Mouse (Mus musculus) heart, adult 18-20 months (tissue): ENCODE data around the gene Nrde2. TPM values are rescaled to one million over a fixed set of nuclear protein-coding genes. Genes with fewer than 3 reads are reported as not detected.

Experiments used
- DNase-seq, 2 experiments: peaks; one replicate each; pipeline ENCODE4 v3.0.0; 2021 to 2022; ENCODE audit warnings: mixed read lengths in 1 of 2
- total RNA-seq, 2 experiments: library from RNA; stranded (reverse); gene quantifications; 2 replicates each; pipeline ENCODE4 v1.2.3; 2021

The Nrde2 gene
- total RNA-seq, 2 experiments from 2014 or later: 7.8 to 8.2 TPM

- no peak for DNase-seq
Measured at GRCm38 (mm10) chr12:100178898-100179440, 19.5 kb upstream of the Nrde2 start.

GRCm38 (mm10) chr12:100176469-100177056 is 17.1 kb upstream of the Nrde2 start:
- no peak for DNase-seq

- no peak for DNase-seq
Measured at GRCm38 (mm10) chr12:100172481-100172880, 13.0 kb upstream of the Nrde2 start.

GRCm38 (mm10) chr12:100167931-100168871 is 8.7 kb upstream of the Nrde2 start:
- peak; percentile 48 to 49 for DNase-seq

DNA sequence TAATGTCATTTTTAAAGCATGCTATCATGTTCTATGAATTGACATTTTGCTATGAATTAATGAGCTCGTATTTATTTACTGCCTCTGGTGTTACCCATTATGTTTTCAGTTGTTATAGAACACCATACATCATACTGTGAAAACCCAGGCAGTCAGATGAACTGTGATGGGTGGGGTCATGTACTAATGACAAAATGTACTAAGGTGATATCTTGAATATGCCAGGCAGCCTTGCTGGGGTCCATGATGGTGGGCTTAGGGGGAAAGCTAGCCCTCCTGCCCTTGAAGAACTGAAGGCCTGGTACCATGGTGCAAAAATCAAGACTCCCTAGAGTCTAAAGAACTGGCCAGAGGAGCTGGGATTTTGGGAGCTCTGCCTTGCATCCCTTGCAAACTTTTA is 8.0 kb upstream of the Nrde2 start:
- no peak for DNase-seq

GRCm38 (mm10) chr12:100166939-100167338 is 7.5 kb upstream of the Nrde2 start:
- DNase-seq: no peak

GRCm38 (mm10) chr12:100166177-100166576 is 6.7 kb upstream of the Nrde2 start:
- DNase-seq: peak; percentile 25 to 37

DNA sequence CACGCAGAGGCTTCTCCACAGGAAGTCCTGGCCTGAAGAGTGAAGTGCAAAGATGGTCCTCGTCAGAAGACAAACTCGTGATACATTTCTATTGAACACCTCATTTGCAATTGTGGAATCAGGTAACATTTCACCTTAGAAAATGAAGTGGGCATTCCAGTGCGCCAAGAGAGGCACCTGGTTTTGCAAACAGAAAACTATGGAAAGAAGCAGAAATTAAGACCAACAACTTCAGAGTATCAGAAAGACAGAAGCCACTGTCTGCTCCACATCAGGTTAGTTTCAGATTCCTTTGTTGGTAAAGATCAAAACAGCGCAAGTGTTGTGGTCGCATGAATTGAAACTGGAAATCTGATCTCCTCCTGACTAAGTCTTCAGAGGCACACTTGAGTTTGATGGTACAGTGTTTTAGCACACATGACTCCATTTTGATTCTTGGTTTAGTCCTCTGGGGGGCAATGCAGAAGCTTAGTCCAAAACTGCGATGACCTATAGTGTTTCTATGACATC is 5.6 kb upstream of the Nrde2 start:
- no peak for DNase-seq

- DNase-seq: no peak
Measured at GRCm38 (mm10) chr12:100152466-100152865, 7.0 kb downstream of the Nrde2 start.

GRCm38 (mm10) chr12:100144269-100144668 is 15.2 kb downstream of the Nrde2 start:
- no peak for DNase-seq

DNA sequence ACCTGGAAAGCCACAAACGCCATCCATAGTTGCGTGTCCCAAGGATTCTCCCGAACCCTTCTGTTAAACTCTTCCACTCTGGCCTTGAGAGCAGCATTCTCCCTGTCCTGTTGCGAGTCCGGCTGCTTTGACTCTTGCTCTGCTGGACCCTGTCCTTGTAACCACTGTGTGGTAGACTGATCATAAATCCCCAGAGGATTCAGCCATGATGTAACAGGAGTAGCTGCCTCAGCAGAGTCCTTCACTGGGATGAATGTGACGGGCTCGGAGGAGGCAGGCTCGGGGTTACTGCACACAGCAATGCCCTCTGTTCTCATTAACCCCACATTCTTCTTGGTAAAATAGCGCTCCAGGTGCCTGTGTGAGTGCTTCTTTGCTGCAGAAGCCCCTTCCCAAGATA is 15.7 kb downstream of the Nrde2 start:
- DNase-seq: no peak

DNA sequence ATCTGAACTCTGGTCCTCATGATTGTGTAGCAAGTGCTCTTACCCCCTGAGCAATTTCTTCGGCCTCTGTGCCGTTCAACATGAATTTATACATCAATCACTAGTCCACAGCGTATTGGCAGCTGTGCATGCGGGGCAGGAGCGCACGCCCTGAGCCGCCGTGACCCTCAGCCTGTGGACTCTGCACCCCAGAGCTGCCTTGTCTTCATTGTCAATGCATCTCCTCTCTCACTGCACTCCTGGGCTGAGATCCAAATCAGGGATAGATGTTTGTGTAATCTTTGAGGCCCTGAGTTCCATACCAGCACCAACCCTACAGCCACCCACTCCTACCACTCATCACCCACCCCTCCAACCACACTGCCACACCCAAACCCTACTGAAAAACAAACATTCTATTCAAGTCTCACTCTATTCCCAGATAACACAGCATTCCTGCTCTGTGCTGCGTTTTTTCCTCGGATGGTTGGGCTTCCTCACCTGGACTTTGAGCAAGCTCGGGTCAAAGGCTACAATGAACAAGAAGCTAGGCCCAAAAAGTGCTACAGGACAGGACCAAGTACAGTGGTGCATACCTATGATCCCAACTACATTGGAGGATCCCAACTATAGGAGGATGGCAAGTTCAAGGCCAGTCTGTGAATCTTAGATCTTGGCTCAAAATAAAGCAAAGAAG is 16.5 kb downstream of the Nrde2 start:
- no peak for DNase-seq

DNA sequence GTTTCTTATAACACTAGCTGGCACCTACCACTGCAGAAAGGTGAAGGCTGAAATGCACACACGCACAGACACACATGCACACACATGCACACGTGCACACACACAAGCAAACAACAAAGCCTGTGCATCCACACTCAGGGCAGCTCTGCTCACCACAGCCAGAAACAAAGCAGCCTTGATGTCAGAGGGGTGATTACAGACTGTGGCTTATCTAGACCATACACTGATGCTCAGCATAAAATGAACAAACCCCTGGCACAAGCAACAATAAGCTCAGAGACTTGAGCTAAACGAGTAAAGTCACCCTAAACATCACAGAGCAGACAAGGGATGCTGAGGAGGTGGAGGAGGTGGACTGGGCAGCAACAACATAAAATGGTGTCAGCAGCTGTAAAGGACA is 24.3 kb downstream of the Nrde2 start:
- no peak for DNase-seq

DNA sequence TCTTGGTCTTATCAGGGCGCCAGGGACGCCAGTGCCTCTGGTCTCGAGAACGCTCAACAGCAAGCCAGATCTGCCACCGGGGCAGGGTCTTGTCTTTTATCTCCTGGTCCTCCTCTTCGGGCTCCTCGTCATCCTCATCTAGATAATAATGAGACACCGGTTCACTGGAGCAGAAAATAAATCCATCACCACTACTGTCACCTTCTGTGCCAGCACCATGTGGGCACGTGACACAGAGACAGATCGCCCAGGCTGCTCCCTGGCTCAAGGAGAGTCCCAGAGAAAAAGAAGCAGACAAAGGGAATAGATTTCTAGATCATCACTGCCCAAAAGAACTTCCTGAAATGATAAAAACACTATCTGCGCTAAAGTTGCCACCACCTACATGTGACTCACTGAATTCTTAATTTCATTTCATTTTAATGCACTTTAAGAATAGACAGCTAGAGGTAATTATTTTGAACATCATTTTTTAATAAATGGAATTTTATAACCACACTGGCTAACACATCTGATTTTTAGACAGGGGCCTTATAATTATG is 25.0 kb downstream of the Nrde2 start:
- DNase-seq: no peak

GRCm38 (mm10) chr12:100131655-100132054 is 27.8 kb downstream of the Nrde2 start:
- peak; percentile 49 to 81 for DNase-seq

DNA sequence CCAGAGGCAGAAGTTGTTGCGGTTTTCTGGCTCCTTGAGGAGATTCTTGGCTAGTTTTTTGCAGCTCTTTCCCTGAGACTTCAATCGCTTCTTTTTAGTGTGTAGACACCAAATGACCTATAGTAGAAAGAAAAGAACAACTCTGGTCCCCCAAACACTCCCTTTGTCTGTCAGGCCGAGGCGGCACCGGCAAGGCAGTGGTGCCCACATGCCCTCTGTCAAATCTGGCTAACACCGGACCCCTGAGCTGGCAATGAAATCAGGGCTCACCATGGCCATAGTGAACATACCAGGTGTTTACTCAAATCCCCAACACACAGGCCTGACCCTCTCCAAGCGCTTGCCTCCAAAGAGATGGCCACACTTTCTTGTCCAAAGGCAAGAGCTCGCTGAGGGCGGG is 28.3 kb downstream of the Nrde2 start:
- DNase-seq: no peak

GRCm38 (mm10) chr12:100128961-100129360 is 30.5 kb downstream of the Nrde2 start:
- no peak for DNase-seq

GRCm38 (mm10) chr12:100128522-100128921 is 30.9 kb downstream of the Nrde2 start:
- DNase-seq: no peak

- DNase-seq: peak; percentile 41 to 52
Measured at GRCm38 (mm10) chr12:100127866-100128480, 31.5 kb downstream of the Nrde2 start.

- DNase-seq: no peak
Measured at GRCm38 (mm10) chr12:100126968-100127865, 32.2 kb downstream of the Nrde2 start.
